Mouse (Mus musculus) CH12.LX (cell line): ENCODE data around the gene Fxyd1.

Experiments
- CTCF ChIP-seq, 2 experiments: IDR thresholded peaks in 1 of 2; conservative IDR thresholded peaks in 1 of 2; 2 replicates each; pipeline ENCODE4 v1.5.1; 2011 to 2012; ENCODE audit warnings: low read depth in 2 of 2, low read length in 2 of 2, improper control_type of control experiment in 1 of 2, inconsistent platforms in 1 of 2, mild to moderate bottlenecking in 1 of 2, moderate library complexity in 1 of 2
- RCOR1 ChIP-seq: conservative IDR thresholded peaks from 2 replicates; pipeline ENCODE4 v1.6.1; 2012; ENCODE audit warnings: low read depth, mild to moderate bottlenecking, inconsistent platforms, low read length, improper control_type of control experiment

DNA sequence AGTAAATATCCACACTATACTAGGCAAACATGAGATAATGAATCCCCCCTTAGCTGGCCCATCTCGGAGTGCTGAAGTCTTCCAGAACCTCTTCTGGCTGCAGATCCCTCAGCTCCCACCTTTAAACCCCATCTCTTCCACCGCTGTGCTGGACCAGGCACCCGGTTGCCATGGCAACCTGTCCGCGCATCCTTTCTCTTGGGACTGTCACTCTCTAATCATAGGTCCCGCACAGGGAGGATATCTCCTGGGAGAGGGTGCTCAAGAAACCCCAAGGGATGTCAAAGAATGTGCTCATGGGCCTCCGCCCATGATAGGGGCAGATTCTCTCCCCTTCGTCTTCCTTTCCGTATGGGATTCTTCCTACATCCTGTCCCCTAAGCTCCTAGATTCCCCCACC is 6.1 kb downstream of the Fxyd1 start:
- TF ChIP-seq RCOR1 (no peak), CTCF (conservative IDR thresholded peaks at IDR 0.05 in 1 of 2, IDR thresholded peaks at IDR 0.05 in 1 of 2; ENCODE audit: low read depth in 2 of 2, low read length in 2 of 2) (no peak)
